Mouse (Mus musculus): ENCODE data around the gene Cyp26a1. TPM values are rescaled to one million over a fixed set of nuclear protein-coding genes. Genes with fewer than 3 reads are reported as not detected.

Gene Cyp26a1
- polyA plus RNA-seq, 1 experiment = 0.06 TPM

- TF ChIP-seq MAX (IDR thresholded peaks at IDR 0.05) = no peak
- TF ChIP-seq MYOG (IDR thresholded peaks at IDR 0.05; ENCODE audit: control insufficient read depth, extremely low read depth, insufficient read length) = no peak
- no peak for TF ChIP-seq MYOD1 (IDR thresholded peaks at IDR 0.05; ENCODE audit: control insufficient read depth, insufficient read length, low read depth)
- TF ChIP-seq FOSL1 (IDR thresholded peaks at IDR 0.05; ENCODE audit: insufficient read depth, low read length, poor library complexity, severe bottlenecking) = no peak
- TF ChIP-seq USF1 (IDR thresholded peaks at IDR 0.05; ENCODE audit: low read depth) = no peak
- TF ChIP-seq CTCF (IDR thresholded peaks at IDR 0.05; ENCODE audit: control insufficient read depth, insufficient read depth, insufficient read length) = no peak
- no peak for TF ChIP-seq CEBPB (IDR thresholded peaks at IDR 0.05; ENCODE audit: low read depth)
- H3ac ChIP-seq (ENCODE audit: control insufficient read depth, insufficient read length, low read depth) = no peak overlapping the region
- H3K27me3 ChIP-seq (ENCODE audit: control insufficient read depth, insufficient read depth, insufficient read length) = peaks cover 14% of the 10 kb centered on the region
- no peaks in the 10 kb centered on the region for H3K79me2 ChIP-seq (ENCODE audit: control insufficient read depth, insufficient read depth)
- no peaks in the 10 kb centered on the region for H3K36me3 ChIP-seq (ENCODE audit: control insufficient read depth, insufficient read depth)
- no peaks in the 10 kb centered on the region for H3K79me3 ChIP-seq (ENCODE audit: low read depth)
- no peak overlapping the region for H3K4me3 ChIP-seq (ENCODE audit: insufficient read depth, poor library complexity, severe bottlenecking)
Observed at GRCm38 (mm10) chr19:37699711-37700110, 2.1 kb downstream of the Cyp26a1 start.

GRCm38 (mm10) chr19:37702377-37703076 lies 4.9 kb downstream of the Cyp26a1 start:
- Histone ChIP-seq H3K79me2 (ENCODE audit: control insufficient read depth, insufficient read depth) (no peaks in the 10 kb centered on the region), H3K36me3 (ENCODE audit: control insufficient read depth, insufficient read depth) (no peaks in the 10 kb centered on the region), H3K79me3 (ENCODE audit: low read depth) (no peaks in the 10 kb centered on the region), H3K27me3 (ENCODE audit: control insufficient read depth, insufficient read depth, insufficient read length) (peaks cover 12% of the 10 kb centered on the region), H3ac (ENCODE audit: control insufficient read depth, insufficient read length, low read depth) (no peak overlapping the region), H3K4me3 (ENCODE audit: insufficient read depth, poor library complexity, severe bottlenecking) (no peak overlapping the region)
- TF ChIP-seq MAX (IDR thresholded peaks at IDR 0.05) (no peak), CEBPB (IDR thresholded peaks at IDR 0.05; ENCODE audit: low read depth) (peak; percentile 49)

- Histone ChIP-seq H3K36me3 (ENCODE audit: control insufficient read depth, insufficient read depth) (no peaks in the 10 kb centered on the region), H3K4me3 (ENCODE audit: insufficient read depth, poor library complexity, severe bottlenecking) (no peak overlapping the region), H3ac (ENCODE audit: control insufficient read depth, insufficient read length, low read depth) (no peak overlapping the region), H3K79me3 (ENCODE audit: low read depth) (no peaks in the 10 kb centered on the region), H3K79me2 (ENCODE audit: control insufficient read depth, insufficient read depth) (no peaks in the 10 kb centered on the region), H3K27me3 (ENCODE audit: control insufficient read depth, insufficient read depth, insufficient read length) (no peaks in the 10 kb centered on the region)
- TF ChIP-seq CTCF (IDR thresholded peaks at IDR 0.05; ENCODE audit: control insufficient read depth, insufficient read depth, insufficient read length) (peak; percentile 43), MYOD1 (IDR thresholded peaks at IDR 0.05; ENCODE audit: control insufficient read depth, insufficient read length, low read depth) (no peak)
Observed at GRCm38 (mm10) chr19:37703902-37704509, 6.4 kb downstream of the Cyp26a1 start.

GRCm38 (mm10) chr19:37705722-37706121 lies 8.1 kb downstream of the Cyp26a1 start:
- Histone ChIP-seq H3ac (ENCODE audit: control insufficient read depth, insufficient read length, low read depth) (no peak overlapping the region), H3K4me3 (ENCODE audit: insufficient read depth, poor library complexity, severe bottlenecking) (no peak overlapping the region), H3K79me3 (ENCODE audit: low read depth) (no peaks in the 10 kb centered on the region), H3K36me3 (ENCODE audit: control insufficient read depth, insufficient read depth) (no peaks in the 10 kb centered on the region), H3K27me3 (ENCODE audit: control insufficient read depth, insufficient read depth, insufficient read length) (no peaks in the 10 kb centered on the region), H3K79me2 (ENCODE audit: control insufficient read depth, insufficient read depth) (no peaks in the 10 kb centered on the region)
- no peak for TF ChIP-seq CTCF (IDR thresholded peaks at IDR 0.05; ENCODE audit: control insufficient read depth, insufficient read depth, insufficient read length)
- no peak for TF ChIP-seq CEBPB (IDR thresholded peaks at IDR 0.05; ENCODE audit: low read depth)
- no peak for TF ChIP-seq MAX (IDR thresholded peaks at IDR 0.05)
- no peak for TF ChIP-seq FOSL1 (IDR thresholded peaks at IDR 0.05; ENCODE audit: insufficient read depth, low read length, poor library complexity, severe bottlenecking)
- TF ChIP-seq USF1 (IDR thresholded peaks at IDR 0.05; ENCODE audit: low read depth) = no peak
- no peak for TF ChIP-seq MYOG (IDR thresholded peaks at IDR 0.05; ENCODE audit: control insufficient read depth, extremely low read depth, insufficient read length)
- no peak for TF ChIP-seq MYOD1 (IDR thresholded peaks at IDR 0.05; ENCODE audit: control insufficient read depth, insufficient read length, low read depth)

- H3ac ChIP-seq (ENCODE audit: control insufficient read depth, insufficient read length, low read depth) = no peak overlapping the region
- no peaks in the 10 kb centered on the region for H3K79me2 ChIP-seq (ENCODE audit: control insufficient read depth, insufficient read depth)
- TF ChIP-seq MAX (IDR thresholded peaks at IDR 0.05) (no peak), CTCF (IDR thresholded peaks at IDR 0.05; ENCODE audit: control insufficient read depth, insufficient read depth, insufficient read length) (no peak), USF1 (IDR thresholded peaks at IDR 0.05; ENCODE audit: low read depth) (no peak), CEBPB (IDR thresholded peaks at IDR 0.05; ENCODE audit: low read depth) (no peak)
- no peak overlapping the region for H3K4me3 ChIP-seq (ENCODE audit: insufficient read depth, poor library complexity, severe bottlenecking)
- H3K27me3 ChIP-seq (ENCODE audit: control insufficient read depth, insufficient read depth, insufficient read length) = no peaks in the 10 kb centered on the region
- no peaks in the 10 kb centered on the region for H3K36me3 ChIP-seq (ENCODE audit: control insufficient read depth, insufficient read depth)
- H3K79me3 ChIP-seq (ENCODE audit: low read depth) = no peaks in the 10 kb centered on the region
Observed at GRCm38 (mm10) chr19:37714681-37715080, 17.1 kb downstream of the Cyp26a1 start.

GRCm38 (mm10) chr19:37715980-37716379 lies 18.4 kb downstream of the Cyp26a1 start:
- no peaks in the 10 kb centered on the region for H3K27me3 ChIP-seq (ENCODE audit: control insufficient read depth, insufficient read depth, insufficient read length)
- no peak for TF ChIP-seq CTCF (IDR thresholded peaks at IDR 0.05; ENCODE audit: control insufficient read depth, insufficient read depth, insufficient read length)
- H3K36me3 ChIP-seq (ENCODE audit: control insufficient read depth, insufficient read depth) = no peaks in the 10 kb centered on the region
- no peaks in the 10 kb centered on the region for H3K79me3 ChIP-seq (ENCODE audit: low read depth)
- no peaks in the 10 kb centered on the region for H3K79me2 ChIP-seq (ENCODE audit: control insufficient read depth, insufficient read depth)
- no peak overlapping the region for H3K4me3 ChIP-seq (ENCODE audit: insufficient read depth, poor library complexity, severe bottlenecking)
- no peak overlapping the region for H3ac ChIP-seq (ENCODE audit: control insufficient read depth, insufficient read length, low read depth)
